Mouse (Mus musculus): Measurements from ENCODE around the gene Efcab2. TPM values are rescaled to one million over a fixed set of nuclear protein-coding genes. Genes with fewer than 3 reads are reported as not detected.

Efcab2 gene
- total RNA-seq, 2 experiments from 2014 or later, result 14.7 to 15.9 TPM

DNA sequence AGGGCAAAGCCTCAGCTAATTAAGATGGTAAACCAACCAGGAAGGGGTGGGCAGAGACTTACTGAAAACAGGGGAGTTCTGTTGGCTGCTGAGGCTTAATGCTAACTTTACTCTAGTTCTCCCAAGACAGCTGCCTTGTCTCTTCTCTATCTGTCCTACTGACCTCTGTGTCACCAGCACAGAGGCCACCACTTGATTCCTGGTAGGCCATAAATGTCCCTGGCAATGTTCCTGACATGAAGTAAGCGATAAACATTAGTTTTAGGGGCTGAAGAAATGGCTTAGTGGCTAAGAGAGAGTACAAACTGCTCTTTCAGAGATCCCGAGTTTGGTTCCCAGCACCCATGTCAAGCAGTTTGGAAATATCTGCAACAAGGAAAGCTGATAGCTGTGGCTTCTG, 29.0 kb upstream of the Efcab2 start:
- Histone ChIP-seq H3K27ac (no peak overlapping the region), H3K4me3 (no peak overlapping the region)
- no peak for TF ChIP-seq CTCF (IDR thresholded peaks at IDR 0.05)
- DNase-seq, result no peak
- intact Hi-C loops (cut with DNase I), result no loop called here

DNA sequence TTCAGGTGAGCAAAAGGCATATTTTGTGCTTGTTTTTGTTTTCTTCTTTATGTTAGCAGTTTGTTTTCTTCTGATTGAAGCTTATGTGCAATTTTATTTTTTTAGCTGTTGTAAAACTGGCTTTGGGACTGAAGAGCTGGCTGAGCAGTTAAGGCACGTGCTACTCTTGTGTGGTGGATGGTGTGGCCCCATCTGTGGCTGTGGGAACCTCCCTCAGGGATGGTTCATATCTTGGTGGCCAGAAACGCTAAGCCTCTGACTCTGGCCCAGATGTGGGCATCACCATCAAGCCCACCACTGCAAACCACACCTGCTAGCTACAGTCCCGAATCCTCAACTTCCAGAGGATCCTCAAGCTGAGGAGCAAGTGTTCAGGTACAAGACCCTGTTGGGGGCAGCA, 27.8 kb upstream of the Efcab2 start:
- no peak for TF ChIP-seq CTCF (IDR thresholded peaks at IDR 0.05)
- H3K27ac ChIP-seq, result no peak overlapping the region
- H3K4me3 ChIP-seq, result no peak overlapping the region
- intact Hi-C loops (cut with DNase I), result no loop called here
- no peak for DNase-seq

DNA sequence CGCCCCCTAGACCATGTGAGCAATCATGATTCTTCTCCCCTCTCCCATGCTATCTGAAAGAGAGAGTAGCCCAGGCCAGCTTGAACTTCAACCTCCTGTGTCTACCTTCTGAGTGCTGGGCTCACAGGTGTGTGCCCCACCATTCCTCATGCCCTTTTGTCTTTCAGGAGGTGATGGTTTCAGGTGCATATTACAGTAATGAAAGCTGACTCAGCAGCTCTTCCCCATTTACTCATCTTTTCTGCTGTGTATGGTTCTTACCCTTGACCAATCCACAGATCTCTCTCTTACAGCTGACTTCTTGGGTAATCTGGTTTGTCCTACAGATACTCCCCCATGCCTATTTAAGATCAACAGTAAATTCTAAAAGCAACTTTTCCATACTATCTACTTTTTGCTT, 26.7 kb upstream of the Efcab2 start:
- intact Hi-C loops (cut with DNase I), result no loop called here
- H3K4me3 ChIP-seq, result no peak overlapping the region
- no peak for TF ChIP-seq CTCF (IDR thresholded peaks at IDR 0.05)
- no peak for DNase-seq
- H3K27ac ChIP-seq, result no peak overlapping the region

GRCm38 (mm10) chr1:178382165-178382564, 23.7 kb upstream of the Efcab2 start:
- H3K27ac ChIP-seq, result peak overlapping the region; percentile 10; the same call in 1 of the 2 replicates
- no peak for DNase-seq
- H3K4me3 ChIP-seq, result no peak overlapping the region
- intact Hi-C loops (cut with DNase I), result no loop called here
- no peak for TF ChIP-seq CTCF (IDR thresholded peaks at IDR 0.05)

GRCm38 (mm10) chr1:178388802-178389201, 17.1 kb upstream of the Efcab2 start:
- intact Hi-C loops (cut with DNase I), result loop anchor here (5.0 kb wide), 1 partner anchor 47 kb away; no protein-coding TSS in a partner anchor
- no peak for TF ChIP-seq CTCF (IDR thresholded peaks at IDR 0.05)
- Histone ChIP-seq H3K27ac (peak overlapping the region; percentile 90), H3K4me3 (peak overlapping the region; percentile 21)
- DNase-seq, result no peak

- Histone ChIP-seq H3K4me3 (peak overlapping the region; percentile 21), H3K27ac (peak overlapping the region; percentile 90)
- DNase-seq, result peak; percentile 76
- intact Hi-C loops (cut with DNase I), result loop anchor here (5.0 kb wide), 1 partner anchor 47 kb away; no protein-coding TSS in a partner anchor
- peak; percentile 7; the same call in 1 of the 2 replicates for TF ChIP-seq CTCF (IDR thresholded peaks at IDR 0.05)
These were observed 16.5 kb upstream of the Efcab2 start for GRCm38 (mm10) chr1:178389401-178389800.

- intact Hi-C loops (cut with DNase I), result no loop called here
- H3K27ac ChIP-seq, result no peak overlapping the region
- DNase-seq, result no peak
- no peak for TF ChIP-seq CTCF (IDR thresholded peaks at IDR 0.05)
- H3K4me3 ChIP-seq, result no peak overlapping the region
These were observed 12.9 kb upstream of the Efcab2 start for GRCm38 (mm10) chr1:178392970-178393369.

GRCm38 (mm10) chr1:178395091-178395490, 10.8 kb upstream of the Efcab2 start:
- TF ChIP-seq CTCF (IDR thresholded peaks at IDR 0.05), result no peak
- intact Hi-C loops (cut with DNase I), result no loop called here
- no peak overlapping the region for H3K4me3 ChIP-seq
- no peak overlapping the region for H3K27ac ChIP-seq
- DNase-seq, result no peak

DNA sequence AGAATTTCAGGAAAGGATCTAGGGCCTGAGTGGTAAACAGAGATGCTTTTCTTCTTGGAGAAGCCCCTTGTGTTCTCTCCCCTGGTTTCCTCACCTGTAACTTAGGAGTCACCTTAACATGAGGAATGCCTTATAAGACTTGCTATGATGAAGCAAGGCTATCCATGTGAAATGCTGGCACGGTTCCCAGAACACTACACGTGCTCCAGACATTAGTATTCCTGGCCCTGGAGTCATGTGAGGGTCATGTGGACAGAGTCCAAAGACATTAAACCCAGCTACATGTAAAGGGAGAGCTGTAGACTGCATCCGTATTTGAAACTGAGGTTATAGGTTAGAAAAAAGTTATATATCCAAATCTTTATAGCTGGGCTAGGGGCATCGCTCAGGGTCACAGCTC, 9.5 kb upstream of the Efcab2 start:
- Histone ChIP-seq H3K4me3 (no peak overlapping the region), H3K27ac (no peak overlapping the region)
- DNase-seq, result no peak
- no peak for TF ChIP-seq CTCF (IDR thresholded peaks at IDR 0.05)
- intact Hi-C loops (cut with DNase I), result no loop called here

DNA sequence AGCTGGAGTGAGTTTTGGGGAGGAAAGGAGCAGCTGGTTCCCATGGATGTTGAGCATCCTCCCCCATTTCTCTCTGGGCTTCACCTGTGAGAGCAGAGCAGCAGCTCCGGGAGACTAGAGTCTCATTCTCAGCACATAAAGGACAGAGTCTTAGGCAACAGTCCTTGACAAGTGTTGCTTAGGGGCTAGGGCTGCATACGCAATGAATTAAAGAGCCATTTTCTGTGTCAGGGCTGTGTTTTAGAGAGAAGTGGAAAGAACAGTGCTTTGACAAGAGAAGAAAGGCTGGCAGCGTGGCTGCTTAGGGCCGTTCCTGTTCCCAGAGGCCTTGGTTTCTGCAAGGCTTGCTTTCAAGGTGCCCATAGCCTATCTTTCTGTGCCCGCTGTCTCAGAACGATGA, 6.0 kb upstream of the Efcab2 start:
- TF ChIP-seq CTCF (IDR thresholded peaks at IDR 0.05), result no peak
- Histone ChIP-seq H3K4me3 (no peak overlapping the region), H3K27ac (no peak overlapping the region)
- intact Hi-C loops (cut with DNase I), result no loop called here
- DNase-seq, result no peak

- TF ChIP-seq CTCF (IDR thresholded peaks at IDR 0.05), result no peak
- intact Hi-C loops (cut with DNase I), result no loop called here
- no peak for DNase-seq
- Histone ChIP-seq H3K4me3 (no peak overlapping the region), H3K27ac (0 out of 2 replicates have a peak overlapping the region, but pooled peaks have one; percentile 20)
These were observed 5.2 kb upstream of the Efcab2 start for GRCm38 (mm10) chr1:178400652-178401051.

DNA sequence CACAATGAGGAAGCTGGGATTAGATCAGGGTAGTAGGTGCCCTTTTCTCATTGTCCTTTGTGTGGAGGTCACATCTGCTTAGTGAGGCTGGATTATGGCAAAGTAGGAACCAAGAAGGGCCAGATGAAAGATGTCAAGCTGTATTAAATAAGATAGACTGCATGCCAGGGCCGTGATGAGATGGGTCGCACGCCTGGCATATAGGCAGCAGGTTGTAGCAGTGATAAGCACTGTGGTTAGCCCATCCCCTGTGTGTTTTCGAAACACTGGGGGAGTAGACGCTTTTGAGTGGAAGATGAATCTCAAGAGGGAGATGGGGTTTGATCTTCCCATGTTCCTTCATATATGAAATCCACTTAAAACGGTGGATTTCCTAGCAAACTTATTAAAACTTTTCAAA, 3.9 kb upstream of the Efcab2 start:
- Histone ChIP-seq H3K27ac (no peak overlapping the region), H3K4me3 (no peak overlapping the region)
- intact Hi-C loops (cut with DNase I), result no loop called here
- no peak for TF ChIP-seq CTCF (IDR thresholded peaks at IDR 0.05)
- no peak for DNase-seq

GRCm38 (mm10) chr1:178405445-178405911, 407 bp upstream of the Efcab2 start:
- H3K27ac ChIP-seq, result peak overlapping the region; percentile 100
- DNase-seq, result peak; percentile 93
- peak overlapping the region; percentile 85 for H3K4me3 ChIP-seq
- intact Hi-C loops (cut with DNase I), result loop anchor here (2.0 to 5.0 kb wide), 2 partner anchors 37 to 218 kb away; partner anchors contain the start of gene Desi2
- no peak for TF ChIP-seq CTCF (IDR thresholded peaks at IDR 0.05)
